Mouse (Mus musculus): Measurements from ENCODE around the gene Pbx3. TPM values are rescaled to one million over a fixed set of nuclear protein-coding genes. Genes with fewer than 3 reads are reported as not detected.

Pbx3 gene
- total RNA-seq, 2 experiments from 2014 or later, result 8.6 to 9.0 TPM

GRCm38 (mm10) chr2:34298664-34299063, 74.3 kb downstream of the Pbx3 start:
- no peak for DNase-seq
- intact Hi-C loops (cut with DNase I), result no loop called here

- intact Hi-C loops (cut with DNase I), result no loop called here
- no peak for DNase-seq
These were observed 74.7 kb downstream of the Pbx3 start for GRCm38 (mm10) chr2:34298202-34298601.

GRCm38 (mm10) chr2:34289726-34290125, 83.2 kb downstream of the Pbx3 start:
- DNase-seq, result no peak
- intact Hi-C loops (cut with DNase I), result no loop called here

- intact Hi-C loops (cut with DNase I), result no loop called here
These were observed 88.7 kb downstream of the Pbx3 start for GRCm38 (mm10) chr2:34284239-34284638.

GRCm38 (mm10) chr2:34280996-34281395, 91.9 kb downstream of the Pbx3 start:
- intact Hi-C loops (cut with DNase I), result no loop called here
- no peak for DNase-seq

More at GRCm38 (mm10) chr2:34284239-34284638, 88.7 kb downstream of the Pbx3 start:
- no peak for DNase-seq

- intact Hi-C loops (cut with DNase I), result no loop called here
These were observed 93.2 kb downstream of the Pbx3 start for GRCm38 (mm10) chr2:34279726-34280125.

GRCm38 (mm10) chr2:34275630-34276193, 97.2 kb downstream of the Pbx3 start:
- DNase-seq, result no peak
- intact Hi-C loops (cut with DNase I), result no loop called here

More at GRCm38 (mm10) chr2:34279726-34280125, 93.2 kb downstream of the Pbx3 start:
- no peak for DNase-seq

- intact Hi-C loops (cut with DNase I), result no loop called here
- no peak for DNase-seq
These were observed 110.9 kb downstream of the Pbx3 start for GRCm38 (mm10) chr2:34262046-34262445.

GRCm38 (mm10) chr2:34260653-34261076, 112.3 kb downstream of the Pbx3 start:
- intact Hi-C loops (cut with DNase I), result no loop called here
- DNase-seq, result no peak

- DNase-seq, result no peak
- intact Hi-C loops (cut with DNase I), result no loop called here
These were observed 114.7 kb downstream of the Pbx3 start for GRCm38 (mm10) chr2:34258256-34258655.

GRCm38 (mm10) chr2:34257611-34258010, 115.3 kb downstream of the Pbx3 start:
- no peak for DNase-seq
- intact Hi-C loops (cut with DNase I), result no loop called here

GRCm38 (mm10) chr2:34256000-34256553, 116.9 kb downstream of the Pbx3 start:
- no peak for DNase-seq
- intact Hi-C loops (cut with DNase I), result no loop called here

- intact Hi-C loops (cut with DNase I), result no loop called here
- DNase-seq, result no peak
These were observed 119.3 kb downstream of the Pbx3 start for GRCm38 (mm10) chr2:34253627-34254026.

- no peak for DNase-seq
- intact Hi-C loops (cut with DNase I), result no loop called here
These were observed 119.8 kb downstream of the Pbx3 start for GRCm38 (mm10) chr2:34253111-34253510.

GRCm38 (mm10) chr2:34252286-34252685, 120.7 kb downstream of the Pbx3 start:
- intact Hi-C loops (cut with DNase I), result no loop called here
- no peak for DNase-seq

GRCm38 (mm10) chr2:34249961-34250658, 122.8 kb downstream of the Pbx3 start:
- intact Hi-C loops (cut with DNase I), result loop anchor here (5.0 kb wide), 1 partner anchor 122 kb away; the partner anchor contains the start of gene Pbx3

GRCm38 (mm10) chr2:34249141-34249960, 123.6 kb downstream of the Pbx3 start:
- peak; percentile 47 to 54 for DNase-seq

More at GRCm38 (mm10) chr2:34249961-34250658, 122.8 kb downstream of the Pbx3 start:
- DNase-seq, result no peak

GRCm38 (mm10) chr2:34240885-34241284, 132.1 kb downstream of the Pbx3 start:
- DNase-seq, result no peak
- intact Hi-C loops (cut with DNase I), result no loop called here

More at GRCm38 (mm10) chr2:34249141-34249960, 123.6 kb downstream of the Pbx3 start:
- intact Hi-C loops (cut with DNase I), result loop anchor here (5.0 kb wide), 1 partner anchor 123 kb away; the partner anchor contains the start of gene Pbx3

GRCm38 (mm10) chr2:34239315-34239858, 133.6 kb downstream of the Pbx3 start:
- no peak for DNase-seq
- intact Hi-C loops (cut with DNase I), result no loop called here

- intact Hi-C loops (cut with DNase I), result no loop called here
- no peak for DNase-seq
These were observed 137.4 kb downstream of the Pbx3 start for GRCm38 (mm10) chr2:34235467-34236075.

All from heart, postnatal 36 days (tissue).